Mouse (Mus musculus): ENCODE results near the gene Fam184b.
A peak's percentile ranks its signal among the peaks of the same experiment; 100 is the strongest.

The Fam184b gene

GRCm38 (mm10) chr5:45595363-45596039 lies 43.9 kb downstream of the Fam184b start:
- no peak for DNase-seq

GRCm38 (mm10) chr5:45593276-45593675 lies 46.1 kb downstream of the Fam184b start:
- DNase-seq, result no peak

GRCm38 (mm10) chr5:45590094-45590493 lies 49.3 kb downstream of the Fam184b start:
- DNase-seq, result no peak

- DNase-seq, result no peak
Measured at GRCm38 (mm10) chr5:45584601-45585000, 54.8 kb downstream of the Fam184b start.

GRCm38 (mm10) chr5:45580279-45580678 lies 59.1 kb downstream of the Fam184b start:
- no peak for DNase-seq

- no peak for DNase-seq
Measured at GRCm38 (mm10) chr5:45577376-45577775, 62.0 kb downstream of the Fam184b start.

- no peak for DNase-seq
Measured at GRCm38 (mm10) chr5:45576716-45577115, 62.7 kb downstream of the Fam184b start.

GRCm38 (mm10) chr5:45572816-45573215 lies 66.6 kb downstream of the Fam184b start:
- peak; percentile 51 to 68 for DNase-seq

- DNase-seq, result no peak
Measured at GRCm38 (mm10) chr5:45565829-45566228, 73.6 kb downstream of the Fam184b start.

GRCm38 (mm10) chr5:45564054-45564453 lies 75.4 kb downstream of the Fam184b start:
- peak; percentile 33 to 43 for DNase-seq

GRCm38 (mm10) chr5:45549586-45549985 lies 89.8 kb downstream of the Fam184b start:
- no peak for DNase-seq

- no peak for DNase-seq
Measured at GRCm38 (mm10) chr5:45543374-45543773, 96.0 kb downstream of the Fam184b start.

GRCm38 (mm10) chr5:45539502-45539901 lies 99.9 kb downstream of the Fam184b start:
- DNase-seq, result peak in 1 of 2 experiments; percentile 23

GRCm38 (mm10) chr5:45535177-45535576 lies 104.2 kb downstream of the Fam184b start:
- no peak for DNase-seq

- peak; percentile 90 to 93 for DNase-seq
Measured at GRCm38 (mm10) chr5:45534319-45535098, 104.9 kb downstream of the Fam184b start.

GRCm38 (mm10) chr5:45529696-45530095 lies 109.7 kb downstream of the Fam184b start:
- peak; percentile 22 to 78 for DNase-seq

- DNase-seq, result no peak
Measured at GRCm38 (mm10) chr5:45526338-45526737, 113.1 kb downstream of the Fam184b start.

- peak; percentile 6 to 44 for DNase-seq
Measured at GRCm38 (mm10) chr5:45525101-45525500, 114.3 kb downstream of the Fam184b start.

GRCm38 (mm10) chr5:45521601-45522000 lies 117.8 kb downstream of the Fam184b start:
- DNase-seq, result no peak

GRCm38 (mm10) chr5:45520809-45521110 lies 118.7 kb downstream of the Fam184b start:
- DNase-seq, result peak in 1 of 2 experiments; percentile 12

GRCm38 (mm10) chr5:45519960-45520808 lies 119.2 kb downstream of the Fam184b start, which contains the start of gene Med28:
Gene Med28, plus strand, starts transcription at chr5:45520229.
- DNase-seq, result peak; percentile 96

- DNase-seq, result peak; percentile 63 to 75
Measured at GRCm38 (mm10) chr5:45515151-45515743, 124.2 kb downstream of the Fam184b start.

GRCm38 (mm10) chr5:45514599-45514998 lies 124.8 kb downstream of the Fam184b start:
- DNase-seq, result peak; percentile 52 to 61
